Mouse (Mus musculus) left cerebral cortex, adult 8-10 months (tissue): ENCODE results near the gene Nrros. TPM values are rescaled to one million over a fixed set of nuclear protein-coding genes. Genes with fewer than 3 reads are reported as not detected.

Experiments used
- DNase-seq, 2 experiments: peaks; one replicate each; pipeline ENCODE4 v3.0.0; 2022; ENCODE audit warnings: low spot score in 2 of 2
- total RNA-seq, 4 experiments: library from RNA; stranded (reverse); gene quantifications; 2 replicates each; pipeline ENCODE4 v1.2.4; 2022

Gene Nrros
- 1 to 10 TPM; 6.4 to 8.9 (median 8.6) TPM for total RNA-seq

DNA sequence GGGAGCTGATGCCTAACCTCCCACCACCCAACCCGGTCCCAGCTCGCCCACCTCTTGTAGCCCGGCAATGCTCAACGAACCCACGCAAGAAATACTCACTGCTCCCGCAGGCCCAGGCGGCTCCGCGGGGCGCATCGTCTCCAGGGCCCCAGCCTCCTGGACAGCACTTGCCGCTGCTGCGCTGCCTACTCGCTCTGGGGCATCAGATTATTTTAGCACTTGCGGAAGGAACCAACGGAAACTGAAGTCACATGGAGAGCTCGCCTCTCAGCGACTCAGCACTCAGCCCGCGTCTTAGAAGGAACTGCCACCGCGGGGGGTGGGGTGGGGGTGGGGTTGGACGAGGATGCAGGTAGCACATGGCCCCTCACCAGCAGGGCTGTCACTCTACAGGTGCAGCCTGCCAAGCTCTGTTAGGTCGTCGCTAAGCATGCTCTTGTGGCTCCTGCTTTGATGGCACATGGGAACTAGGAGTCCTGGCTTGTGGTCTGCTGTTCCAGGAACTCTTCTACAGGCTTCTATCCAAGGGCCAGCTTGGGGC, at the start of gene Nrros:
Gene Nrros, minus strand, starts transcription at position 314 of the 541 bp plus-strand sequence.
- DNase-seq = peak; percentile 46 to 47

DNA sequence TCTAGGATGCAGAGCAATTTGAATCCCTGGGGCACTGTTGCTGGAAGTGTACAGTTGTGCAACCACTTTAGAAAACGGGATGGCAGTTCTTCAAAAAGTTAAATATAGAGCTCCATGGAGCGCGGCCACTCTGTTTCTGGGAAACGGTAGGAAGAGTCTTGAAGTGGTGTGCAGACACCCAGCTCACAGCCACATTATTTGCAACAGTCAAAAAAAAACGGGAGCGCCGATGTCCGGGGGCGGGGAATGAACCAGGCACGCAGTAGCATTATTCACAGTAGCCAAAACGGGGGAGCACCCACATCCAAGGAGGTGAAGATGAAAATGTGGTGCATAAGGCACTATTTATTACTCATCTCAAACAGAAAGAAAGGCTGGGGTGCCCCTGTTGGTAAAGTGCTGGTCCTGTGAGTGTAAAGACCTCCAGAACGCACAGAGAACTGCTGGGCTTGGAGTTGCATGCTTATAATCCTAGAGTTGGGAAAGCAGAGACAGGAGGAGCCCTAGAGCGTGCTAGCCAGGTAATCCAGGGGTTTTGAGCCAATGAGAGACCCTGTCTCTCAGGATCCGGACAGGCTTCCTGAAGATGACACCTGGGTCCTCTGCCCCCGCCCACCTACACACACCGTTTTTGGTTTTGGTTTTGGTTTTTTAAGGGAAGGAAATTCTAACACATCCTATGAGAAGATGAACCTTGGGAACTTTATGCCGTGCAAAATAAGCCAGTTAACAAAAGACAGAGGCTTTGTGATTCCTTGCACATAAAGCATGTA, 49.6 kb upstream of the Nrros start:
- peak in 1 of 2 experiments; percentile 71 for DNase-seq

DNA sequence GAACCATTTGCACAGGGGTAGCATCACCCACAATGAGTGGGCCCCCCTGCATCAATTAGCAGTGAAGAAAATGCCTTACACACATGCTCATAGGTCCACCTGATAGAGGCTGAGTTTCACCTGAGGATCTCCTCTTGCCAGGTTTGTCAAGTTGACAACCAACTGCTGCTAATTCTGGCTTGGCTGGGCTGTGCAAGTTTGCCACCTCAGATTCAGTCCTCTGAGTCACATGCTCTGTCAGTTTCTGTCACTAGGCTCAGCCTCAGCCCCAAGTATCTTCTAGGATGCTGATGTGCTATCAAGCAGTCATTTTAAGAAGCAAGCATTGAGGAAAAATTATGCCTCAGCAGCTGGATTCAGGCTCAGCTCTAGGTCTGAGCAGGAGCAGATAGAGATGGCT, 48.8 kb upstream of the Nrros start:
- no peak for DNase-seq

DNA sequence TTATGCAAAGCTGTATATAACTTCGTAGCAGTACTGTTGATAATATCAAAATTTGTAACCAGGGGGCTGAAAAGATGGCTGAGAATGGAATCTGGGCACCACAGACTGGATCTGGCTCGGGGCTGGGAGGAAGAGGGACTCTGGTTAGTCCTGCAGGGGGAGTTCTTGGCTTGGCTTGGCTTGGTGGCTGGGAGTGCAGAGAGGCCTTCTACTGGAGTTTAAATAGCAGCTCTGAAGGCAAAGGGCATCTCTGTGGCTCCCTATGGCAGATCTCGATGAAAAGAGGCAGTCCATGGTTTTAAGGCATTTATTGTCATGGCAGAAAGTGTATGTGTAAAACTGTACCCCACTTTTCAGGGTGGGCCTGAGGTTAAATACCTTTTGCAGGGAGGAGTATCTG, 39.5 kb upstream of the Nrros start:
- no peak for DNase-seq

DNA sequence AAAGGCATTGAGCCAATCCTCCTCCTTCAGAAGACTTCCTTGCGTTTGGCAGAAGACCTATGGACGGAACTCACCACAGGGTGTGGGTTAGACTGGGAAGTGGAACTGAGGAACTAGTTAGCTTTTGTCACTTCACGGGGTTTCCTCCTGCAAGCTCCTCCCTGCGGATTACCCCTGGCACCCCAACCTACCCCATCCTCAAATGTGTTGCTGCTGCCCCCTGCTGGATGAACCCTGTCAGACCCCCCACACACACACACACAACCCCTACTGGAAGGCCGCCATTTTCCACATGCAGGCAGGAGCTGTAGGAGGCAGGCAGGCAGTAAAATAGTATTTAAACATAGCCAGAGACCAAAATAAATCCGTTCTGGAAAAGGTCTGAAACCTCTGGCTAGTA, 37.3 kb upstream of the Nrros start:
- DNase-seq = no peak

DNA sequence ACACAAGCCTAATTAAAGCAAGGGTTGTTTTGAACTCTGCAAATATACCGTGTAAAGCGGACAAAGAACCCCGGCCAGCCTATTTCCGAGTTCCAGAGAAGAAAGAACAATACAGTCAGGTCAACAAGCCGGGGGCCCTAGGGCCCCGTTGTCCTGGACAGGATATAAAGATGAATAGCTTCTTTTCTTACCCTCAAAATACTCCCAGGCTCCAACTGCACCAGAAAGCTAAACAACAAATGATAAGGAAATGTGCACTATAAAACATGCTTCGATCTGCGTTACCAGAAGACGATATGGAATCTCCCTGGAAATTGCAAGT, 35.6 kb upstream of the Nrros start:
- no peak for DNase-seq

DNA sequence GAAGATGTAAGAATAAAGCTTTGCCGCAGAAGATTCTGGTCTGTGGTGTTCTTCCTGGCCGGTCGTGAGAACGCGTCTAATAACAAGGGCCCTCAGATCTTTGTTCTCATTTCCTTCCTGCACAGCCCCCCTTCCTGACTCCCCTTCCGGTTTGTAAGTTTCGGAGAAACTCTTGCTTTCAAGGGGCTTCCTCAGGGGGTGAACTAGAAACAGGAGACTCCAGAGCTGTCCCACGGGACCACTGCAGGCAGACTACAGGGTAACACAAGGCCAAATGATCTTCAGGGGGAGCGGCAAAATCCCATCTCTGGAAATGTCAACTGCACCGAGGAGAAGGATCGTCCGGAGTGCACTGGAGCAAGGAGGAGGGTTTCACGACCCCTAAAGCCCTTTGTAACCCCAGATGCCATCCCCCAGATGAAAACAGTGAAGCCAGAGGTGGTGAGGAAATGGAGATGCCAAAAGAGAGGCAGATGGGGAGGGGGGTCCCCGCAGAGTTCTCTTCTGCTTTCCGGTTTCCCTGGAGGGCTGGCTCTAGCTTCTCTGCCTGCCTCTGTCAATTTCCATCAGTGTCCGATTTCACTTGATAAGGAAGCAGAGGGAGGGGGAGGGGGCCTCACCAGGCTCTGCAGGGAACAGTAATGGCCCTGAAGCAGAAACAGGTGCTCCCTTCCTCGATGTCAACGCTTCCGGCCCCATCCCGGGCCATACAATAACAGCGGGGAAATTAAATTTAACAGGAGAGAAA, 35.0 kb upstream of the Nrros start:
- DNase-seq = no peak

DNA sequence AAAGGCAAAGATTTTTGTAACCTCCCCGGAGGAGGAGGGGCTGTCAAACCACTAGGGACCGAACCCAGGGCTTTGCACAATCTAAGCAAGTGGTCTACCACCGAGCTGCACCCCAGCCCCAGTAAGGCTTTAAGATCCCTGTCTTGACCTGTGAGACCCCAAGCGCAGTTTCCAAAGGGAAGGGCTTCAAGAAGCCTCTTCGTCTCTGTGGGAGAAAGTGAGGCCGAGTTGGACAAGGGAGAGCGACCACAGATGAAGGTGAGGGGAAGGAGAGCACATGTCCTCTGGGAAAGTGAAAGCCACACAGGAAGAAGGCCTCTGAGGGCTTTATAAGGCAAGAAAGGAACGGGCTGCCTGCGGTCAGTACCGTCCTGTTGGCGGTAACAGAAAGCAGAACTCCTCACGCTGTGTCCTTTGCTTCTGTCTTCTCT, 24.6 kb upstream of the Nrros start:
- DNase-seq = no peak

DNA sequence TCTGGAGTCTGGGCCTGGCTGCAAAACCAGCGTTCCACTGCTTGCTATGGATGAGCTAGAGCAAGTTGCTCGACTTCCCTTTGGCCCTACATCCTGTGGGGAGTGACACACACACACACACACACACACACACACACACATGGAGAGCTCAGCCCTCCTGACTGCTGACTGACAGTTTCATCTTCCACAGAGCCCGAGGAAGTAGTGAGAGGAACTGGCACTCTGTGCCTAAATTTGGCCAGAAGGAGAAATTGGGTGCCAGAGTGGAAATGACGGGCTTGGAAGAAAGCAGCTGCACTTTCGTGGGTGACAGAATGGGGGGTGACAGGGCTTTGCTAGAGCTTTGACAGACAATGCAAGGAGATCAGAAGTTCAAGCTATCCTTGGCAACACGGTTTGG, 23.7 kb upstream of the Nrros start:
- peak in 1 of 2 experiments; percentile 17 for DNase-seq

DNA sequence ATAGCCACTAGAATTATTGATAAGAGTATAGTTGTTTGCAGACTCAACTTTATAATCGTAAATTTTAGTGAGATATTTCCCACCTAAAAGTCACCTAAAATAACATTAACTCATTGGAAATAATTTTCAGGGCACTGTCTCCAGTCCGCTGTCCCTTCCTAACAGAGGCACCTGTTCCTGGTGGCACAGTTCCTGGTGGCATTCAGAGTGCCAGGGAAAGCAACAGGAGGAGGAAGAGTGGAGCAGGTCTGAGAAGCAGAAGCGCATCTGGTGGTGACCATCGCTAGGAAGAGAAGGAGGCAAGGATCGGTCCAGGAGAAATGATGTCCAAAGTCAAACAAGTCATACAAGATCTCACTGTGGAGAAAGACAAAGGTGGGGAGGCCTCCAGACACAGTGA, 20.7 kb upstream of the Nrros start:
- DNase-seq = no peak

DNA sequence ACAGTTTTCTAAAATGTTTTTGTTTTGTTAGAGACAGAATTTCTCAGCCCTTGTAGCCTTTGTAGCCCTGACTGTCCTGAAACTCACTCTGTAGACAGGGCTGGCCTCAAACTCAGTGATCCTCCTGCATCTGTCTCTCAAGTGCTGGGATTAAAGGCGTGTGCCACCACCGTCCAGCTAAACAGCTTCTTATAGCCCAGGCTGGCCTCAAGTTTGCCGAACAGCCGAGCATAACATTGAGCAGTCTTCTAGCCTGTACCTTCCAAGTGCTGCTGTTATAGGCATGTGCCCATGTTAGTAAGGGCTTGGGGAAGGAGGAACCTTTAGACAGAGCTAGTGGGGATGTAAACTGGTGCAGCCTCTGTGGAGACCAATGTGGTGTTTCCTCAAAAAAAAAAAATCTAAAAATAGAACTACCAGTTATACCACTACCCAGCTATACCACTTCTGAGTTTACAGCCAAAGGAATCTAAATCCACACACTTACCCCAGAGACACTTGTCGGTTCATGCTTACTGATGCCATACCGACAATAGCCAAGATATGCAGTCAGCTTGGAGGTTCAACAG, 14.0 kb upstream of the Nrros start, which contains the start of gene Bex6:
Gene Bex6, plus strand, starts transcription at position 491 of the 569 bp plus-strand sequence.
- no peak for DNase-seq

DNA sequence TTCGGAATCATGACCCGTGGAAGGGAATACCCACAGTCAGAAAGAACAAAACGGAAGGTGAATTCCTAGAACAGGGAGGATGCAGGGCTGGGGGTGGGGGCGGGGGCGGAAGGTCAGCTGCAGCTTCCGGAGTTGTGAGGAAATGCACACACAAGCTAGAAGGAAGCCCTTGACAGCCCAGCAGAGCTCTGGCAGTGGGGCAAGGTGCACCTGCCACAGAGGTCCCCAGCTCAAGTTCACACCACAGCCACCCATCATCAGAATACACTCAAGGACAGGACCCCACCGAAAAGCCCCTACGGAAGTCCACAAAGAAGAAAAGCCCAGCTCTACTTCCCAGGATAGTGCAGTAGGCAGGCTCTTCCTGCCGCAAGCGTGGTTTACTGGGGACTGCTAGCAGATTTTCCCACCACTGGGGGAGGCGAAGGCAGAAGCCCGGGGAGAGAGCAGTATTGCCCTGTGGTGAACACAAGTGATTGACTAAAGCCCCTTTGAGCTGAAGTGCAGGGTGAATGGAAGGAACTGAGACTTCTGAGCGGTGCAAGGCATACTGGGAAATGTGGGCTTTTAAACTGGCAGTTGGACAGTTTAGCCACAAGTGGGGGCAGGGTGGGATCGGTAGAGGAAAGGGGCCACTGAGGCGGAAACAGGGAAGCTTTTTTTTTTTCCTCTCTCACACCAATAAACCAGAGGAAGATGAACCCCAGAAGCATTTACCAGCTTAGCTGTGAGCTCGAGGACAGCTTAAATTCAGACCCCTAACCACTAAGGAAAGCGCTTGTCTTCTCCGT, 11.7 kb upstream of the Nrros start:
- no peak for DNase-seq

DNA sequence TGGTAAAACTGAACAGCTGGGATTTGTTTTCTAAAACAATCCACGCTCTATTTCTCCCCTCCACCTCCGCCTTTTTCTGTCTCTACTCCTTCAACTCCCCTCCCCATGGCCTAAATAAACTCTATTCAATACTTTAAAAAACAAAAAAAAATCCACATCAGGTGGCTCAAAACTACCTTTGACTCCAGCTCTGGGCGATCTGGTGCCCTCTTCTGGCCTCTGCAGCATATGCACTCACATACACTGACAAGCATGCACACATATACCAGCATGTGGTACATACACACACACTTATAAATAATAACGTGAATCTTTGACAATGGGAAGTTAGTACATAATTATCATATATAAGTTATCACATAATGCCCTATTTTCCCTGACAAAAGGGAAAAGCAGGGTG, 9.6 kb upstream of the Nrros start:
- no peak for DNase-seq

DNA sequence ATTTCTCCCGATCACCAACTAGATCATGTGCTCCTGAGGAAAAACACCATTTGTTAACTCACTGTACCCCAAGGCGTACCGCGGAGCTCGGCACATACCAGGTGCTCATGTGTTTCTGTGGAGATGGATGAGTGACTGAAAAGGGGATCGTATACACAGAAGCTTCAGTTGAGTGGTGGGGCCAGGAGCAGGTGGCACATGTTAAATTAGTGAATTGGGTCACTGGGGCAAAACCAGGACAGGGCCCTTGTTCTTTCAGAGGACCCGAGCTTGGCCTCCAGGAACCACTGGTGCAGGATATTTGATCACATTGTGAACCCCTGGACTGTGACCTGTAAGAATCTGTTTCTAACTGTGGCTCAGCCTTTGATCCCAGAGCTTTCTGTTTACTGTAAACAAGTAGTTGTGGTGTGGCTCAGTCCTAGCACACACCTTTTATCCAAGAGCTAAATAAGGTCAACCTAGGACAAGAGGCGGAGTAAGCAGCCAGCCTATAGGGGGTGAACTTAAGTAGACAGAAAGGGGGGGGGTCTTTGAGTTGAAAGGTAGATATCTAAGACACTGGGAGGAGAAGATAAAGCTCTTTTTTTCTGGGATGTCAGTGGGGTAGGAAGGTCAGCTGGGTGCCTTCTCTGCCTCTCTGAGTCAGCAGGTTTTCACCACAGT, 9.1 kb upstream of the Nrros start:
- DNase-seq = no peak

DNA sequence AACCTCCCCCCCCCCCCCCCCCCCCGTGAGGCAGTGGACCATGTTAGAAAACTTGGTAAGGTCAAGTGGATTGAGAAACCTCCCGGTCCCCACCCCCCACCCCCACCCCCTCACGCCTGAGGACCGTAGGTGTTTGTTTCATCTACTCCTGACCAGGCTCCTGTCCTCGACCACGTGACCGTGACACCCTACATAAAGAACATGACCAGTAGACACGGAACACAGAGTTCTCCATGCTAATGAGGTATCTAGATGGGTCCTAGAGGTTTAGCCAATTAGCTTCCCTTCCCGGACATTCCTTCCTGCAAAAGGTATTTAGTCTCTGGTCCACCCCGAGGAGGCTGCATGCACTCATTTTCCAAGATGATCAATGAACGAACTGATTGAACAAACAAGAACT, 8.0 kb upstream of the Nrros start:
- no peak for DNase-seq

DNA sequence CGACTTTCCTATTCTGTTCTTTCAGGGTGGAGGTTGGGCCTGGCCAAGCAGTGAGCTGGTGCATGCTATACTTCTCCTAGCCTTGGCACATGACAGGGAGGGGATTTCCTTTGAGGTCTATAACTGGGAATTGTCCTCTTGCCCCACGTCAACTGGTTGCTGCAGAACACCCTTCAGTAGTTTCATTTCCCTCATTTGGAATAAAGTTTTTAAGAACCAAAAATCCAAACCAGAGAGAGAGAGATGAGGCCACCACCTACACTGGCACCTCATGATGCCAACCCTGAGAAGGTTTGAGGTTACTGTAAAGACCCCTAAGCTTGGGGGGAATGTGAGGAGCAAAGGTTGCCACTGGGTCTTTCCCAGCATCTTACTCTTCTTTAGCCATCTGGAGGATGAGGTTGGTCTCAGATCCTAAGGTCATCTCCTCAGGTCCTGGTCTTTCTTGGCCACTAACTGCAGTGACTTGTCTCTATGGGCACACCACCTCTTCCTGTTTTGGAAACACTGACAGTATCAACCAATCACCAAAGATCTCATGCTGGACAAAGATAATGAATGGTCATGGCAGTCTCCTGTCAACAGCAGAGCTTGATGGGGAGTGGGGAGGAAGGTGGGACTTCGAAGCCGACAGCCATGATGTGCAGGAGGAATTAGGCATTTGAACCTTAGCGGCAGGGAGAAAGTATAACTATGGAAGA, 5.8 kb upstream of the Nrros start:
- DNase-seq = no peak

DNA sequence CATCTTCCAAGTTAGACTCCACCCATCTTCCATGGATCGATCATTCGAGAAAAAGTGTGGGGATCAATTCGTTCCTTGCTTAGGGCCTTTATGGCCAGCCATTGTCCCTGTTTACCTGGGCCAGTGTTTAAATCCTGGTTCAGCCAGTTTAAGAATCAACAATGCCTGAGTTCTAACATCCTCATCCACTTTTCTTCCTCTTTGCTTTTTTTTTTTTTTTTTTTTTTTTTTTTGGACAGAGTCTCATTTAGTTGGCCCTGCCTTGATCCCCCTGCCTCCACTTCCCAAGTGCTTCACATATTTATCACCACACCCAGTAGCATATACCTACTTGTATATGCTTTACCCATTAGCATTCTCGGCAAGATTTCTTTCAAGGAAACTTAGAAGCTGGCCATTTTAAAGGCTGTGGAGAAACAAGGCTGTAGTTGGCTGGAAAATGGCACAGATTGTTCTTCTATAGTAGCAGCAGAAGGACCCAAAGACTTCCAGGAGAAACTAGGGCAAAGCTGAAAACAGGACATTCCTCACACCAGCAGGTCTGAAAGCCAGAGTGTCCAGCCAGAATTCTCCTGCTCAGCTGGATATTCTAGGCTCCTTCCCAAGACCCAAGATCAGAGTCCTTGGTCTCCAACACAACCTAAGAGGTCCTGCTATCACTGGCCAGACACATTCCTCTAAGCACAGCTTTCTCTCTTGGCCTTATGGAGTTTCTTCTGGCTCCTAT, 2.6 kb upstream of the Nrros start:
- DNase-seq = peak in 1 of 2 experiments; percentile 46

DNA sequence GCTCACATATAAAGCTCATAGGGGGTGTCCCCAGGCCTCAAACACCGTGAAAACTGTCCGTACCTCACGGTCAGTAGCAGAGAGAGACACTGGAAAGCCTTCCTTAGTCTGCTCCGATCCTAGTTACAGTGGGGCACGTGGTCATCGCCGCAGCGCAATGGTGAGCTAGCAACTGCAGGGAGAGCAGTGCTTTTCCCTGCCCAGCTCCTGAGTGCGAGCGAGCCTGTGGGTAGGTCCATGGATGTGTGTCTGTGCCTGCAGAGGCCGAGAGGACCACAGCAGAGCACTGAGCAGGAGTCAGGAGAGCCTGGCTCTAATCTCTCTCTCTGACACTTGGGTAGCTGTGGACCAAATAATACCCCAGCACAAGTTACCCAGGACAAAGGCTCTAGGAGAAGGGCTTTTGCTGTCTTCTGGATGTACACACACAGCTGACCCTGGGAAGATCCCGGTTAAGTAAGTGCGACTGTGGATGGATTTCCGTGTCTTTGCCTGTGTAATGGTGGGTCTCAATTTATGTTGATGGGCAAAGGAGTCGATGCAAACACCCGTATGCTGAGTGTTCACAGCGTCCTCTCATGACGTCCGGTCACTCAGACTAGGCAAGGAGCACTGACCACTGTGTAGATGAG, 882 bp downstream of the Nrros start:
- no peak for DNase-seq

DNA sequence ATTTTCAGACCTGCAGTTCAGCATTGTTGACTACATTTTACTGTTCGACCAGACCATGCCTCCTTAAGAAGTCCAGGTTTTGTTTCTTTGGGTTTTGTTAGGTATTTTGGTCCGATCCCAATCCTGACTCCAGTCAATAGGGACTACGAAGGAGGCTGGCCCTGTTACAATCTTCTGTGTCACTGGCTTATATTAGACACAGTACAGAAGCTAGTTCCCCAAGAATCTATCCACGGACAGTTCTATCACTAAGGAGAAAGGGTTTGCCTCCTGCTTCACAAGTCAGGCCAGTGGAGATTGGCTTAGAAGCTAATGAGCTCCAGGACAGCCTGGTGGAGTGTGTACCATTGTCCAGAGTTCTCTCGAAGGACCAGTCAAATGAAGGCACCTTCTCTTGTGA, 1.5 kb downstream of the Nrros start:
- no peak for DNase-seq
